Mouse (Mus musculus) left cerebral cortex, adult 2 months (tissue): Measurements from ENCODE around the gene Cd163. TPM values are rescaled to one million over a fixed set of nuclear protein-coding genes. Genes with fewer than 3 reads are reported as not detected.
A peak's percentile ranks its signal among the peaks of the same experiment; 100 is the strongest.
"Not testable (repeated sequence)": the region's sequence is repeated elsewhere in the genome, so short reads cannot be mapped to it uniquely, and the experiment has no call there.

ENCODE experiments used
- DNase-seq, 2 experiments: peaks; one replicate each; pipeline ENCODE4 v3.0.0; 2021 to 2022; ENCODE audit warnings: low spot score in 2 of 2, mixed read lengths in 1 of 2; ENCODE audit errors: extremely low spot score in 1 of 2
- H3K27ac ChIP-seq: fragments of 200-600 bp; 2 replicates; pipeline ENCODE4 v1.8.1; 2022
- H3K4me3 ChIP-seq: fragments of 200-600 bp; 2 replicates; pipeline ENCODE4 v1.8.1; 2022
- CTCF ChIP-seq: fragments of 200-600 bp; IDR thresholded peaks from 2 replicates; pipeline ENCODE4 v1.8.1; 2022; ENCODE audit warnings: antibody characterized with exemption, mild to moderate bottlenecking, moderate library complexity
- intact Hi-C: fragments of 180-260 bp; cut with DNase I; formaldehyde crosslinking; loops from one replicate; pipeline ENCODE4 v1.15.1; 2025
- long read RNA-seq, 2 experiments: library from polyadenylated mRNA; stranded (forward); transcript quantifications; one replicate each; pipeline ENCODE4 v2.0.0; 2021; ENCODE audit warnings: borderline mapping rate in 2 of 2
- total RNA-seq, 2 experiments: library from RNA; stranded (reverse); gene quantifications; 2 replicates each; pipeline ENCODE4 v1.2.3; 2021

Gene Cd163
- 1 to 10 TPM; 2.7 to 3.6 TPM for total RNA-seq
- long read RNA-seq, experiment 1, full-length matches to known transcripts = 3 of 8 reads
- long read RNA-seq, experiment 1, partial matches to known transcripts = 0 of 8 reads
- long read RNA-seq, experiment 1, other reads (novel, unspliced or antisense) = 5 of 8 reads
- long read RNA-seq, experiment 2, full-length matches to known transcripts = 2 of 6 reads
- long read RNA-seq, experiment 2, partial matches to known transcripts = 0 of 6 reads
- long read RNA-seq, experiment 2, other reads (novel, unspliced or antisense) = 4 of 6 reads

DNA sequence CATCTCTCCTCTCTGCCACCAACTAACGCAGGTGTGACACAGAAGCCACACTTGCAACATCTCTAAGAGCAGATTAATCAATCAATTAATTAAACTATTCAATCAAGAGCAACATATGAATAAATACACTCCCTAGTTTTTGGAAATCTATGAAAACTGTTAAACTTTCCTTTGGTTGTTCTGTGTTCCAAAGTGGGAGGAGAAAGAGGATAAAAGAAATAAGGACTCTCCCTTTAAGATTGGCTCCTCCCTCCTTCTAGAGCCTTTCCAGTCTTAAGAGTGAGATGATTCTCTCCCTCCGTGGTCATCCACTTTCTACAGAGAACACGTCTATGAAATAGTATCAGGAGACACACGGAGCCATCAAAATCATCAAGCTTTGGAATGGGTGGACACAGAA lies at the start of gene Cd163:
Gene Cd163, plus strand, starts transcription at position 301 of the 400 bp plus-strand sequence.
- H3K27ac ChIP-seq = no peak within 1 kb of the TSS
- no peak for TF ChIP-seq CTCF
- intact Hi-C loops = no loop called here
- H3K4me3 ChIP-seq = no peak within 1 kb of the TSS
- no peak for DNase-seq

DNA sequence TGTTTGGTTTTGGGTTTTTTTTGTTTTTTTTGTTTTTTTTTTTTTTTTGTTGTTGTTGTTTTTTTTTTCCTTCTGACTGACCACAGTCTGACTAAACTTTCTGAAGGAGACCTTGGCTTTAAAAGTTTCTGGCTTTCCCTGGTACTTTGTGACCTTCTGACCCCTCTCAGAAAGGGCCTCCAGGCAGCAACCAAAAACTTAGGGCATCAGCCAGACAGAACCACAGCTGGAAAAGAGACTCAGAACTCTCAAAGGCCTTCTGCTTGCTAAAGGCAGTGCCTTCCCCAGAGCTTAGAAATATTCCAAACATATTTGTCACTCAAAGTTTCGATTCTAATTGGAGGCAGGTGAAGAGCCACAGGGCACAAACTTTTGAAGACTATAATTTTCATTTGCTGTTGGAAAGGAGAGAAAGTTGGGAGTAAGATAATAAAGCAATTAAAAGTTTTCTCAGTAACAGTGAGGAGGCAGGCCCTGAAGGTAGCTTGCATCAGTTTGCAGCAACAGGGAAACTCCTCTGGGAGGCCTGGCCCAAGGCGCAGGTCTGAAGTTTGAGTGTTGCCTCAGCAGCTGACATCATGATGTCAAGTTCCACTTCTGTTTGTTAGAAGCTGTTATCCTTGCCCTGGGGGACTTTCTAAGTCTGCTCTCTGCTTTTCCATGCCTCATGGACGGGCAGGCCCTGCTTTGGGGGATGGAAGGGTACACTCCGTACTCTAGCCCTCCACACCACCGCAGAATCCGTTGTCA lies 48.6 kb upstream of the Cd163 start:
- no peak for TF ChIP-seq CTCF
- no peak for DNase-seq
- intact Hi-C loops = no loop called here
- Histone ChIP-seq H3K4me3 (no peak overlapping the region), H3K27ac (no peak overlapping the region)

DNA sequence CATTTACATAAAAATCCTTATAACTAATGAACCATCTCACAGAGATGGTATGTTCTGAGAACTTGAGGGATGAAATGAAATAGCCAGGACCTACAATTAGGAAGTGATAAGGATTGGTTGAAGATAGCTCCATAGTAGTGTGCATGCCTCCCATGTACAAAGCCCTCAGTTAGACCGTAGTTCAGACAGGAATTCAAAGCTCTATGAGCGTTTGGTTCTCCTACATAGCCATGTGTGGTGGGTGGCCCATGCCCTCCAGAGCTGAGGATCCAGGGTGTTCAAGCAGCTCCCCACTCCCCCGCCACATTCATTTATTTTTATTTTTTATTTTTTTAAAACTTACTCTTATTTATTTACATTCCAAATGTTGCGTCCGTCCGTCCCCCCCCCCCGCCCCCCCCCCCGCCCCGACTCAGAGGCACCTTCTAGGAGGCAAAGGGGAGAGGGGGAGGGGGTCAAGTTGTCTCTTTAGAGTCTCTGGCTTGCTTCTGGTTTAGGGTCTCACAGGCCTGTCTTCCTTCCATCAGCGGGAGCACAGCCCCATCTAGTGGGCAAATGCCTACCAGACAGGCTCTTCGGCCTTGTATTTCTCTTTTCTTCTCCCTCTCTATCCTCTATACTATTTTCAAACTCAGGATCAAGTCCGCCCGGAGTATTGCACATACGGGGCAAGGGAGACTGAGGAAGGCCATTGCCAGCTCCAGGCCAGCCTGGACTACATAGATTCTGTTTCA lies 44.1 kb upstream of the Cd163 start:
- no peak overlapping the region for H3K4me3 ChIP-seq
- intact Hi-C loops = loop anchor here (1.0 to 5.0 kb wide), 5 partner anchors 329 to 1598 kb away; no protein-coding TSS in a partner anchor
- peak; percentile 67 to 68 for DNase-seq
- TF ChIP-seq CTCF = peak; percentile 84
- H3K27ac ChIP-seq = no peak overlapping the region

DNA sequence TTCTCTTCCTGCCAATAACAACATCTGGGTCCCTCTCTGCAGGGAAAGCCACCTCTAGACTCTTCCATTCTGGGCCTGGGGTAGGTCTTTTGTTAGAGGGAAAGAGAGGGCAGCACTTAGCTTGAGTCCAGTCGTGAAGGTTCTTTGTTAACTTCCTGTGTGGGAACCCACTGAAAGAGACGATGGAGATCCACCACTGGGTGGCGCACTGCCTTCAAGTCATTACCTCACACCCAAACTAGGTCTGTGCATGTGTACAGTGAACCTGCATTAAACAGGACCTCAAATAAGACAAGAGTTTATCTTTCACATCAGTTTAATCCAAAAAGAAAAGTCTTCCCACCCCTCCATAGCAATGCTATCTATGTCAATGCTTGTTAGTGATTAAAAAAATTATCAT lies 41.8 kb upstream of the Cd163 start:
- H3K4me3 ChIP-seq = no peak overlapping the region
- intact Hi-C loops = loop anchor here (1.0 to 5.0 kb wide), 3 partner anchors 117 to 1600 kb away; no protein-coding TSS in a partner anchor
- peak; percentile 75 for TF ChIP-seq CTCF
- DNase-seq = peak; percentile 65 to 78
- no peak overlapping the region for H3K27ac ChIP-seq

DNA sequence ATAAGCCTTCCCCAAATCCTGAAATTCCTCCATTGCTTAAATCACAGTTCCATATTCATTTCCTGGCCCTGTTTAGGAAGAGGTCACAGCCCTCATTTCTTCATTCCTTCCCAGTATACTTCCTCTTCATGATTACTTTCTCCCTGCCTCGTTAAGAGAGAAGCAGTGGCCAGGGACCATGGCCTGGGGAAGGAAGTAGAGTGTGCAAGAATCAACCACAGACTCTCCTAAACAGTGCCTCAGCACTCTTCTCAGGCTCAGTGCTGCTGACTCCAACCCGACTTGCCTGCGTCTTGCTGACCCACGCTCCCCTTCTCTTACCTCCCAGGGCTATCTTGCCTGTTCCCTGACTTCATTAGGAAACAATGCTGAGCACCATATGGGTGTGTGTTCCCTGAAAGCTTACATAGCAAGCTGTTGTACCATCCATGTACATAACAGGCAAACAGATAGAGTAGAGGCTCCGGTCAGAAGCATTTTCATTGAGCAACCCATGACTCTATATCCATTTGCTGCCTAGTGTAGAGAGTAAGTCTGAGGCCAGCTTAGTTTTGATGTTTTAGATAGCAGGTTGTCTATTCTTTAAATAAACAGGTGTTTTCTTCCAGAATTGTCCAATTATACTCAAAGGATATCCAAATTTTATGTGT lies 31.1 kb upstream of the Cd163 start:
- Histone ChIP-seq H3K4me3 (no peak overlapping the region), H3K27ac (no peak overlapping the region)
- intact Hi-C loops = no loop called here
- DNase-seq = no peak
- no peak for TF ChIP-seq CTCF

DNA sequence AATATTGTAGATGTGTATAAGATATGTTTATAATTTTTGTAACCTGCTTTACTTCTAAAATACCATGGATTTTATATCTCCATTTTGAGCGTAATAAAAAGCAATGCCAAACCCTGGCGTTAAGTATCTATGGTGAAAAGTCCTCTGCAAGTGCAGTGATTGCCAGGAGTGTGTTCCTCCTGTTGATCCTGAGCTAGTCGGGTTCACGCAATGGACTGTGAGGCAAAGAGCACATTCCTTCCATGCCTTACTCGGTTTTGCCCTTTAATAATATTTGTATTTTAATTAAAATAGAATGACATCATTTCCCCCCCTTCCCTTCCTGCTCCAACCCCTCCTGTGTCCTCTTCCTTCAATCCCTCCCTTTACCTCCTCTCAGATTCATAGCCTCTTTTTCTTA lies 26.8 kb upstream of the Cd163 start:
- intact Hi-C loops = no loop called here

DNA sequence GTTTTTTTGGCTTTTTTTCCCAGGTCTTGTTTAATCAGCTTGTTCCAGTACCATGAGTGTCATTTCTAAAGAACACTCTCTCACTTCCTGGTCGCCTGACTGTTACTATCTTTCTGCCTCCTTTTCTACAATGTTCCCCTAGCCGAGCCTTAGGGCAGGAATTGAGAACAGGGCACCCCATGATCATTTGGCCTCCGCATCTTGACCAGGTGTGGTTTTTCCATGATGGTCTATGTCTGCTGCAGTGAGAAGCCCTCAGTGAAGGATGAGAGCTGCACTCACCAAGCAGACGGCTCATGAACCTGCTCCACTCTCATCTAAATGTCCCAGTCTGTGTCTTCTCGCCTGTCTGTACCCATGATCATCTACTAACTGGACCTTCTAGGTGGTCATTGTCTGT lies 26.2 kb upstream of the Cd163 start:
- DNase-seq = no peak
- no peak overlapping the region for H3K4me3 ChIP-seq
- no peak overlapping the region for H3K27ac ChIP-seq
- no peak for TF ChIP-seq CTCF
- intact Hi-C loops = no loop called here

More for the DNA sequence above, 26.8 kb upstream of the Cd163 start:
- no peak for TF ChIP-seq CTCF
- Histone ChIP-seq H3K27ac (no peak overlapping the region), H3K4me3 (no peak overlapping the region)
- DNase-seq = no peak

DNA sequence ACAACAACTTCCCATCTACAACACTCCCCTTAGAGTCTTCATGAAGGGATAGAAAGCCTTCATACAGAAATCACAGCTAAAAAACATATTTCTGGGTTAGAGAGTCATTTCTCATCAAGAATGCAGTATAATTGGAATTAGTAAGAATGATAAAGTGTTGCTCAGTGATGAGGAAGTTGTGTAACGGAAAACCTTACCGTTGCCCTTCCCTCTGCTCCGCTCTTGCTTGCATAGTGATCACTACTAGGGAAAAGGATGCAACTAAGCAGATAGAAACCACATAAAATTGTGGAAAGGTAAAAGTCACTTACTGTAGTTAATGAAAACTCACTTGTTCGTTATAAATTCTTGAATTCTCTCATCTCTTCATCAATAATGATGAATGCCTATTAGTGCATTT lies 21.7 kb upstream of the Cd163 start:
- intact Hi-C loops = no loop called here
- DNase-seq = no peak
- TF ChIP-seq CTCF = no peak
- Histone ChIP-seq H3K4me3 (no peak overlapping the region), H3K27ac (no peak overlapping the region)

DNA sequence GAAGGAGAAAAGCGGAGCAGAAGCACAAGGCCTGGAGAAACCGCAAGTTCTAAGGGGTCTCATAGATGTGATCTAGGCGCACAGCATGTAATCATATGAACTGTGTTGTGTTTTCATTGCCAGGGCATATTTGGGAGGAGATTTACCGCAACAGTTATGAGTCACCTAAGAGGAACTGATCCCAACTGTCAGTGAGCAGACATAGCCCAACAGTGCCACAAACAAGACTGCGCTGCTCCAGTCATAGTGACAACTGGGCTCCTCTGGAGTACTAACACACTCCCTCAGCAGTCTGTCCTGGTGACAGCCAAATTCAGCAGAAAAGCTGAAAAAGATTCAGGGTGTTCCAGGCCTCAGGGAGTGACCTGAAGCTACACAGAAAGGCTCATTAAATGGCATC lies 7.1 kb upstream of the Cd163 start:
- DNase-seq, H3K4me3 ChIP-seq, H3K27ac ChIP-seq, intact Hi-C loops: not testable (repeated sequence)

DNA sequence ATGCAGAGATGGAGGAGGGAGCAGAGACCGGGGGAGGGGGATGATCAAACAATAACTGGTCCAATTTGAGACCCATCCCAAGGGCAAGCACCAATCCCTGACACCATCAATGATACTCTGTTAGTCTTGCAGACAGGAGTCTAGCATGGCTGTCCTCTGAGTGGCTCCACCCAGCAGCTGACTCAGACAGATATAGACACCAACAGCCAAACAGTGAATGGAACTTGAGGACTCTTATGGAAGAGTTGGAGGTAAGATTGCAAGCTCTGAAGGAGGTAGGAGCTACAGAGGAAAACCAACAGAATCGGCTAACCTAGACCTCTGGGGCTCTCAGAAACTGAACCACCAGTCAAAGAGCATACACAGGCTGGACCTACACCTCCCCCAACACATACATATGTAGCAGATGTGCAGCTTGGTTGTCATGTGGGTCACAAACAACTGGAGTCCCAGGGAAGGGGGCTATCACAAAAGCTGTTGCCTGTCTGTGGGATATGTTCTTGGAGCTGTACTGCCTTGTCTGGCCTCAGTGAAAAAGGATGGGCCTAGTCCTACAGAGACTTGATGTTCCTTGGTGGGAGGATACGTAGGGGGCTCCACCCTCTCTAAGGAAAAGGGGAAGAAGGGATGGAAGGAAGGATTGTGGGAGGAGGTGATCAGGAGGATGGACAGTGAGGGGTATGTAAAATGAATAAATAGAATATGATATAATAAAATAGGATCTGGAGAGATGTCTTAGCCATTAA lies 2.8 kb upstream of the Cd163 start:
- intact Hi-C loops = no loop called here
- H3K27ac ChIP-seq = no peak overlapping the region
- no peak for DNase-seq
- TF ChIP-seq CTCF = no peak
- no peak overlapping the region for H3K4me3 ChIP-seq

DNA sequence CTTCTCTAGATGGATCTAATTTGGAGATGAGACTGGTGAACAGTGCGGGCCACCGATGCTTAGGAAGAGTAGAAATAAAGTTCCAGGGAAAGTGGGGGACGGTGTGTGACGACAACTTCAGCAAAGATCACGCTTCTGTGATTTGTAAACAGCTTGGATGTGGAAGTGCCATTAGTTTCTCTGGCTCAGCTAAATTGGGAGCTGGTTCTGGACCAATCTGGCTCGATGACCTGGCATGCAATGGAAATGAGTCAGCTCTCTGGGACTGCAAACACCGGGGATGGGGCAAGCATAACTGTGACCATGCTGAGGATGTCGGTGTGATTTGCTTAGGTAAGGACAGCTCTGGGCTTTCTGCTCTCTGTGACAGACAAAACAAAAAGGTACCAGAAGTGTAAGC lies 4.5 kb downstream of the Cd163 start:
- Histone ChIP-seq H3K27ac (no peak overlapping the region), H3K4me3 (no peak overlapping the region)
- no peak for TF ChIP-seq CTCF
- intact Hi-C loops = no loop called here
- no peak for DNase-seq
